Mouse (Mus musculus): ENCODE data around the gene Dock11. TPM values are rescaled to one million over a fixed set of nuclear protein-coding genes. Genes with fewer than 3 reads are reported as not detected.

Dock11 gene
- total RNA-seq, 2 experiments from 2014 or later: 25.2 to 53.4 TPM

DNA sequence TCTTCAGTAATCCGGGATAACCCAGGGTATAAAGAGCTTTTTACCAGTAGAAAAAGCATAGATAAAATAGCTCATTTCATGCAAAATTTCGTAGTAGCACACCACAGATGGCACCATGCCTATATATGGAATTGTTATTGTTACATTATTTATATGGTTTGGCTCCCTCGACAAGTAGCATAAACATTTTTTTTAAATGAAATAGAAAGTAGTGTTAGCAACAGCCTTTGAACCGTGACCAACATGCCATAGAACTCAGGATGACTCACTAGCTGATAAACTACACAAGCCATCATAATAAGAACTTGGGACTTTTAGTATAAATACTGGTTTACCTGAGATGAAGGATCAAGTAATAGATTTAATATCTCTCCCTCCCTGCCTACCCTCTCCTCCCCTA lies 188.5 kb downstream of the Dock11 start:
- ATAC-seq (replicated peaks; ENCODE audit: low FRiP score, low TSS enrichment, poor library complexity, severe bottlenecking): no peak

DNA sequence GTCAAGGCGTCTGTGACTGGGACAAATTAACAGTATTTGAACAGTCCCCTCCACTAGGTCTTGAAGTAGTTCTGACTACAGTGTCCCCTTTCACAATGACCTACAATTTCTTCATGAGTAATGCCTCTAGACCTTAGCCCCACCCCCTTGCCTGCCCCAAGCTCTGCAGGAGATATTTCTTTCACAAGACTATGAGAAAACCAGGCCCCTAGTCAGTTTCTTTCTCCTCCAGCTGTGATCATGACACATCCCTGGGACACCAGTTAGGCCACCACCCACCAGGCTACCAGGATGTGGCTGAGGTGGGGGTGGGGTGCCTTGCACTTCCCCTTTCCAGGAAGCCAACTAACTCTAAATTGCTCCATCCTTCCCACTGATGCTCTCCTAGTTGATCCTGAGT lies 194.3 kb downstream of the Dock11 start:
- no peak for ATAC-seq (replicated peaks; ENCODE audit: low FRiP score, low TSS enrichment, poor library complexity, severe bottlenecking)

DNA sequence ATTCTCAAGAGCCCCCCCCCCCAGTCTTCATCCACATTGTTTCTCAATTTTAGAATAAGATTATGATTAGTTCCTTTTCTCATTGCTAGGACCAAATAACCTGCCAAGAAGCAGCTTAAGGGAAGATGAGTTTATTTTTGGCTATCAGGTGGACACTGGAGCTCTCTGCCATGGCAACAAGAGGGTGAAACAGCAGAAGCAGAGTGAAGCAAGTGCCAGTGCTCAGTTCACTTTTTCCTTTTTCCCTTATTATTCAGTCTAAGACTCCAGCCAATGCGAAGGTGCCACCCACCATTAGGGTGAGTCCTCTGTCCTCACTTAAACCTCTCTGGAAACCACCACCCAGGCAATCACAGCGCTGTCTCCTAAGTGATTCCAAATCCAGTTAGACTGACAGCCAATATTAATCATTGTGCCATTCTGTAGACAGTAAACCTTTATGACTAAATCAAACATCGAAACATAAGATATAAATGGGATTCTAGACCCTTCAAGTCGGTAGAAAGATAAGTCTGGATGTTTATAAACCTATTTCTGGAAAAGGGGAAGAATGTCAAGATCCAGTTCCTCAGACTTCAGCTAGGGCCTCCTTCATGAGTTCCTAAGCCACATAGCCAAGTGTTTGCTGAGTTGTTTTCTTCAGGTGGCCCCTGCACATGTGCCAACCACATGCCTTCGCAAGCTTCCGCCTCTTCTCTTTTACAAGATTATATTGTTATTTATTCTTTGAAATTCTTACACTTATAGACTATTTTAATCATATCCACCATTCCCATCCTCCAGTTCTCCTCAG lies 200.0 kb downstream of the Dock11 start:
- no peak for ATAC-seq (replicated peaks; ENCODE audit: low FRiP score, low TSS enrichment, poor library complexity, severe bottlenecking)

DNA sequence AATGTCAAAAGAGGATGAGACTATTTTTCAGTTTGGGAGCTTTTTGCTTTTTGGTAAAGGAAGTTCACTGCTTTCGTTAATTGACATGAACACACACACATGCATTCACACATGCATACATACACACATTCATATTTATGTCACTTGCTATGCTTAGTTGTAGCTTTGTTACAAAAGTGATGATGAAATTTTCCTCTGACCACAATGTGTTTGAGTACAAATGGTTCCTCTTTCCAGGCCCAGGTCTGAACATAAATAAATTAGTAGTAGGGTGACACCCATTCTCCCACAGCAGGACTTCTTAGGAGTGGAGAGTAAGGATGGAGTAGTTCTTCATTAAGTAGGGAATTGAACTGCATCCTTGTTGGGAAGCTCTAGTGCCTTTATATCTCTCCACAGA lies 212.3 kb downstream of the Dock11 start:
- no peak for ATAC-seq (replicated peaks; ENCODE audit: low FRiP score, low TSS enrichment, poor library complexity, severe bottlenecking)

DNA sequence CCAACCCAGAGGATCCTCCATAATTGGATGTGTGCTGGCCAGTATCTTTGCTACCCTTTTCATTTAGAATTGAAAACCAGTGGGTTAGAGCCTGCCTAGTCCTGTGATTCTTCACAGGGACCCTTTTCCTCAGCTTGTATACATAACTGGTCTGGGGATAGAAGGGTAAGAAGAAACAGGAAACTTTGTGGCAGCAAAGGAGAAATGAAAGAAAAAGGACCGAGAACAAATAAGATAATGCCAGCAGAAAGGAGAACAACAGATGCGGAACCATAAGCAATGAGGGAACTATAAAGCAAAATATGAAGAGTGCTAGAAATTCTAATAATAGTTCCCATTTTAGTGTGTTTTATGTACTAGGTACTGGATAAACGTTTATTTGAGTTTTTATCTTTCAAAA lies 212.7 kb downstream of the Dock11 start:
- no peak for ATAC-seq (replicated peaks; ENCODE audit: low FRiP score, low TSS enrichment, poor library complexity, severe bottlenecking)

- no peak for ATAC-seq (replicated peaks; ENCODE audit: low FRiP score, low TSS enrichment, poor library complexity, severe bottlenecking)
Observed at GRCm38 (mm10) chrX:36108601-36109000, 220.0 kb downstream of the Dock11 start.

GRCm38 (mm10) chrX:36111622-36112421 lies 223.2 kb downstream of the Dock11 start, which contains the start of gene Il13ra1:
Gene Il13ra1 (plus strand): TSS chrX:36112110.
- ATAC-seq (replicated peaks; ENCODE audit: low FRiP score, low TSS enrichment, poor library complexity, severe bottlenecking): no peak

DNA sequence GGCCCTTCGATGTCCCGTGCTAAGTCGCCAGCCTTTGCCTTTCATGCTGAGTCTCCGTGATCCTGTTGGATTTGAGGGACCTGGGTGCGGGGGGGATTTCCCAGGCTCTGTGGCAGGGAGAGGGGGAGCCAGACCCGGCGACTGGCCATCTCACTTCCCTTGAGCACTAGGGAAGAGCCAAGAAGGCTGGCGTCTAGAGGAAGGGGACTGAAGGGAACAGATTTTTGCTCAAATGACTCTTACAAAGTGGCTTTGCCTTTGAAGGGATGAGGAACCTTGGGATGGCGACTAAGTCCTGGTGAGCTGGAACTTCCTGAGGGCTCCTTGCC lies 223.8 kb downstream of the Dock11 start:
- no peak for ATAC-seq (replicated peaks; ENCODE audit: low FRiP score, low TSS enrichment, poor library complexity, severe bottlenecking)

- no peak for ATAC-seq (replicated peaks; ENCODE audit: low FRiP score, low TSS enrichment, poor library complexity, severe bottlenecking)
Observed at GRCm38 (mm10) chrX:36115171-36115570, 226.5 kb downstream of the Dock11 start.

Other genes starting within 250 kb of the Dock11 start
- gene Il13ra1, start 223.3 kb downstream of the Dock11 start, total RNA-seq (2014; fragmentation: Nextera tagmentation): not detected in 2 replicates
- not detected in 2 replicates for gene Il13ra1, start 223.3 kb downstream of the Dock11 start, total RNA-seq (2017)